Mouse (Mus musculus) stomach, postnatal 0 days (tissue): ENCODE measurements around the gene Foxd4.

ENCODE experiments used
- CTCF ChIP-seq: IDR thresholded peaks from 2 replicates; pipeline ENCODE4 v1.5.1; 2016; ENCODE audit warnings: antibody characterized with exemption, low read depth, mild to moderate bottlenecking, moderate library complexity
- EP300 ChIP-seq: optimal IDR thresholded peaks from 2 replicates; pipeline ENCODE3; 2016; ENCODE audit warnings: antibody characterized with exemption

GRCm38 (mm10) chr19:24861276-24861611 lies 39.8 kb downstream of the Foxd4 start:
- TF ChIP-seq EP300 (no peak), CTCF (no peak)
